Mouse (Mus musculus) limb, embryonic 15.5 days (tissue): ENCODE measurements around the gene Ttc22. TPM values are rescaled to one million over a fixed set of nuclear protein-coding genes. Genes with fewer than 3 reads are reported as not detected.

Experiments
- ATAC-seq: fragments of 200-750 bp; cut with Nextera tagmentation; 2 replicates; pipeline ENCODE4 v1.8.0; 2017; ENCODE audit warnings: low read depth, moderate TSS enrichment; ENCODE audit not compliant: insufficient number of reproducible peaks, low FRiP score, low TSS enrichment
- H3K27ac ChIP-seq: fragments of 300-500 bp; sonication (generic); 2 replicates; pipeline ENCODE4 v1.5.1; 2015; ENCODE audit warnings: moderate library complexity, mild to moderate bottlenecking, inconsistent platforms
- H3K27me3 ChIP-seq: fragments of 300-500 bp; sonication (generic); 2 replicates; pipeline ENCODE4 v1.6.1; 2015; ENCODE audit warnings: inconsistent platforms
- H3K36me3 ChIP-seq: fragments of 300-500 bp; sonication (generic); 2 replicates; pipeline ENCODE4 v1.6.1; 2015; ENCODE audit warnings: inconsistent platforms
- H3K4me1 ChIP-seq: fragments of 300-500 bp; sonication (generic); 2 replicates; pipeline ENCODE4 v1.6.1; 2015; ENCODE audit warnings: inconsistent platforms
- H3K4me2 ChIP-seq: fragments of 300-500 bp; sonication (generic); 2 replicates; pipeline ENCODE4 v1.6.1; 2015; ENCODE audit warnings: mild to moderate bottlenecking, inconsistent platforms
- H3K4me3 ChIP-seq: fragments of 300-500 bp; sonication (generic); 2 replicates; pipeline ENCODE4 v1.5.1; 2015; ENCODE audit warnings: mild to moderate bottlenecking, inconsistent platforms
- H3K9ac ChIP-seq: fragments of 300-500 bp; sonication (generic); 2 replicates; pipeline ENCODE4 v1.6.1; 2015; ENCODE audit warnings: inconsistent platforms
- H3K9me3 ChIP-seq: fragments of 300-500 bp; sonication (generic); 2 replicates; pipeline ENCODE4 v1.6.1; 2016; ENCODE audit warnings: inconsistent platforms
- WGBS: fragments of 180-500 bp; shearing (Covaris S2); methylation state at CpG from one replicate; pipeline ENCODE4 v1.1.7; 2015; 5-methylcytosine and 5-hydroxymethylcytosine counted together
- polyA plus RNA-seq: library from polyadenylated mRNA; unstranded; fragments of >200 nt; fragmentation: Nextera tagmentation; extraction: Ambion mirVana; gene quantifications from 2 replicates; pipeline ENCODE4 v1.2.1, GENCODE M21; 2015

Gene Ttc22
- polyA plus RNA-seq, 1 experiment from 2014 or later = 19.2 TPM

- no peak overlapping the region for H3K4me3 ChIP-seq
- no peak overlapping the region for H3K4me2 ChIP-seq
- no peak overlapping the region for H3K27ac ChIP-seq
- H3K9ac ChIP-seq = no peak overlapping the region
- H3K9me3 ChIP-seq = no peaks in the 10 kb centered on the region
- WGBS = 89% methylated on average over 4 of the region's 4 CpGs
- peaks cover 21% of the 10 kb centered on the region for H3K4me1 ChIP-seq
- ATAC-seq = no peak
- H3K36me3 ChIP-seq = no peaks in the 10 kb centered on the region
- H3K27me3 ChIP-seq = peaks cover 28% of the 10 kb centered on the region
Observed at GRCm38 (mm10) chr4:106618898-106619297, 3.3 kb upstream of the Ttc22 start.

GRCm38 (mm10) chr4:106621428-106621827 is 804 bp upstream of the Ttc22 start:
- ATAC-seq = no peak
- Histone ChIP-seq H3K36me3 (no peaks in the 10 kb centered on the region), H3K27me3 (peaks cover 45% of the 10 kb centered on the region), H3K9me3 (no peaks in the 10 kb centered on the region), H3K4me1 (peaks cover 17% of the 10 kb centered on the region), H3K4me2 (no peak overlapping the region), H3K9ac (no peak overlapping the region), H3K4me3 (no peak overlapping the region), H3K27ac (no peak overlapping the region)
- 59% methylated on average over 3 of the region's 3 CpGs for WGBS

GRCm38 (mm10) chr4:106622712-106623111 is 480 bp downstream of the Ttc22 start:
- no peaks in the 10 kb centered on the region for H3K9me3 ChIP-seq
- peaks cover 11% of the 10 kb centered on the region for H3K4me1 ChIP-seq
- H3K4me2 ChIP-seq = 0 out of 2 replicates have a peak overlapping the region, but pooled peaks have one; percentile 26
- ATAC-seq = no peak
- H3K9ac ChIP-seq = no peak overlapping the region
- no peak overlapping the region for H3K27ac ChIP-seq
- H3K36me3 ChIP-seq = no peaks in the 10 kb centered on the region
- peak overlapping the region; percentile 29 for H3K4me3 ChIP-seq
- WGBS = 24% methylated on average over 28 of the region's 28 CpGs
- H3K27me3 ChIP-seq = peaks cover 45% of the 10 kb centered on the region

DNA sequence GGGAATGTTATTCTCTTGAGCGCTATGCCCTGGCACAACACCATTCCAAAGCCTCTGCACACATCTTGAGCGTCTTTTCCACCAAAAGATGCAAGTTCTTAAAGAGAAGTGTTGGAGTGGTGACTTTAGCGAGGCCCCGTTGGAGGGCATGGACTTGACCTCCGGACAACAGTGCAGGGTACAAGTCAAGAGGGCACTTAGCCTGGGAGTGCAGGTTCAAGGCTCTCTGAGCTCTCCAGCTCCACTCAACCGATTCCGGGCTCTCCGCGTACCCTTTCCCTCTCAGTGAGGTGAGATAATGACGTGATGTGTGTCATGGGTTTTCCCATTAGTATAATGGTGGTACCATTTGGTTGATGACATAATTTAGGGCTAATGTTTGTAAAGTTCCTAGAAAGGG is 2.0 kb downstream of the Ttc22 start:
- H3K27me3 ChIP-seq = peaks cover 45% of the 10 kb centered on the region
- no peak overlapping the region for H3K4me3 ChIP-seq
- H3K9me3 ChIP-seq = no peaks in the 10 kb centered on the region
- H3K4me2 ChIP-seq = no peak overlapping the region
- H3K9ac ChIP-seq = no peak overlapping the region
- no peak for ATAC-seq
- H3K27ac ChIP-seq = no peak overlapping the region
- no peaks in the 10 kb centered on the region for H3K36me3 ChIP-seq
- WGBS = 91% methylated on average over 10 of the region's 10 CpGs
- peaks cover 11% of the 10 kb centered on the region for H3K4me1 ChIP-seq

- peaks cover 28% of the 10 kb centered on the region for H3K27me3 ChIP-seq
- H3K27ac ChIP-seq = no peak overlapping the region
Observed at GRCm38 (mm10) chr4:106627809-106628208, 5.6 kb downstream of the Ttc22 start.

DNA sequence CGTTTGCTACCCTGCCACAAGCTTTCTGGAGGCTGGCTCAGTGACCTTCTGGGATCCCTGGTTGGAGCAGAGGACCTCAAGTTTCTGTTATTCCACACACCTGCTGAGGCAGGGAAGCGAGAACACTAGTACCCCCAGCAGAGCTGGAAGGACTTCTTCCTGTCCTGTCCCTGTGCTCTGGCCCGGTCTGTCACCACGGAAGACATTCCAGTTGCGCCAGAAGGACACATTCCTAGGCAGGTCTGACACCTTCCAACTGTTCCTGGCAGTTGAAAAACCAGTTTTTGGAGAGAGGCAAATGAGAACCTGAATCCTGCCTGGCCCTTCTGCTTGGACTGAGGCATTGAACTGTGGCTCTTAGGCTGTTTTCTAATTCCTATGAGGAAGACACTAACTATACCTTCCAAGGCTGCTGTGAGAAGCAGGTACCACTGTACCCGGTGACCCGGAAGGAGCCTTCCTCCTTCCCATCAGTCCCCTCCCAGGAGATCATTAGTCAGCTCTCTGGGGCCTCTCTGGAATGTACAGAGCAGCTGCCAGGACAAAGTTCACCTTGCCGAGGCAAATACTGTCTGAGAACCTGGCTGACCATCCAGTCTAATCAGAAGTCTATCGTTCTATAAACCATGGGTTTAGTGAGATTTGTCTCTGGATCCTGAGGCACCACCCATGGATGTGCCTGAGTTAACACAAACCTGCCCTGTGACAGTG is 6.6 kb downstream of the Ttc22 start:
- H3K4me3 ChIP-seq = no peak overlapping the region
- peak overlapping the region; percentile 5; the same call in 1 of the 2 replicates for H3K27ac ChIP-seq
- H3K36me3 ChIP-seq = no peaks in the 10 kb centered on the region
- no peak overlapping the region for H3K4me2 ChIP-seq
- H3K27me3 ChIP-seq = peaks cover 18% of the 10 kb centered on the region
- H3K4me1 ChIP-seq = peaks cover 26% of the 10 kb centered on the region
- ATAC-seq = no peak
- H3K9me3 ChIP-seq = no peaks in the 10 kb centered on the region
- H3K9ac ChIP-seq = no peak overlapping the region
- WGBS = 29% methylated on average over 9 of the region's 9 CpGs

More at GRCm38 (mm10) chr4:106627809-106628208, 5.6 kb downstream of the Ttc22 start:
- Histone ChIP-seq H3K4me3 (no peak overlapping the region), H3K36me3 (no peaks in the 10 kb centered on the region), H3K4me2 (no peak overlapping the region), H3K4me1 (peaks cover 17% of the 10 kb centered on the region), H3K9ac (no peak overlapping the region), H3K9me3 (no peaks in the 10 kb centered on the region)
- 70% methylated on average over 5 of the region's 5 CpGs for WGBS
- no peak for ATAC-seq

DNA sequence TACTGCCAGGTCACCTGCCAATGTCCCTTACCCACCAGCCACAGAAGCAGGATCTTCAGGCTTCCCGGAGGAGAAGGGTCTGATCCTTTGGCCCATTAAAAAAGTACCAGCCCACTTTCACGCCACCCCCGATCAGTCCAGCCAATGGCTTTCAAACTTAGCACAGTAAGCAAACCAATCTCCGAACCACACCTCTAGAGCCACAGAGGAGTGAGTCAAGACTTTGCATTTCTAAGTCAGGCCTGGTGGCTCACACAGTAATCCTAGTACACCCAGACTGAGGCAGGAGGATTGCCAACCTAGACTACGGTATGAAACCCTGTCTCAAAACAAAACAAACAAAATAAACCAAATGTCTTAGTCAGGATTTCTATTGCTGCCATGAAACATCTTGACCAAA is 7.1 kb downstream of the Ttc22 start:
- Histone ChIP-seq H3K27ac (peak overlapping the region; percentile 5; the same call in 1 of the 2 replicates), H3K36me3 (no peaks in the 10 kb centered on the region), H3K4me1 (peaks cover 32% of the 10 kb centered on the region), H3K4me2 (no peak overlapping the region), H3K9ac (no peak overlapping the region), H3K9me3 (no peaks in the 10 kb centered on the region), H3K27me3 (peaks cover 12% of the 10 kb centered on the region), H3K4me3 (no peak overlapping the region)
- ATAC-seq = no peak
- WGBS = 63% methylated on average over 5 of the region's 5 CpGs

DNA sequence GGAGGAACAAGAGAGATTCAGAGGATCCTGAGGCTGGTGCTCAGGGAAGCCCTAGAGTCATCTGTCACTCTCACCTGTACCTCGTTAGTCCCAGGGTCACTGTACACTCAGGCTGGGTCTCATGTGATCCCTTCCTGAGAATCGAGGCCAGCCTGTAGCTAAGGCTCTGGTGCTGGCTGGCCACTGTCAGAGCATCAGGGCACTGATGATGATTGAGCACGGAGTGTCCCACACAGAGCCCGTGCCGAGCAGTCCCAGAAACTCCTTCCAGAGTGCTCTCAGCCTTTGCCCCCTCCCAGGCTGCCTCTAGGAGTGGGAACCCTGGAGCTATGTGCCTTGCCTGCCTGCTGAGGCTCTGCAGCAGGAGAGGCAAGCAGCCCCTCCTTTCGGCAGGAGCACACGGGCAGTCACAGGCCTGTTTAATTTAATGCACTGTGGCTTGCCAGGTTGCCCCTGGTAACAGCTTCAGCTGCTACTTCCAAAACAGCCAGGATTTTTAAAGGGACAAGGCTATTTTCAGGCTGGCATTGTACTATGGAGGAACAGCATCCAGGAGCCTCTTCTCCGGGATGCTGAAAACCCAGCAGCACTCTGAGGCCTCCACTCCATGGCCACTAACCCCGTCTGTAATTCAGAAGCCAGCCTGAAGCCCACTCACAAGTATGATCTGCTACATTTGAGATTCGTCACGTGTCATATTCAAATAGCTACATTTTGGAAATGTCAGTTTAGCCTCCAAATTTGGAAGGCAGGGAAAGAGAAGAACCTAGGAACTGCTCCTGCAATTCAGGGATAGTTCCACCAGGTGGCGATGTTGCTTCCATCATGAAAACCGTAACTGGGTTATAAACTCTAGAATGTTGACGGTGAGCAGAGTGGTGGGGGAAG is 8.3 kb downstream of the Ttc22 start:
- H3K27me3 ChIP-seq = peaks cover 1% of the 10 kb centered on the region; the same call in 1 of the 2 replicates
- 15% methylated on average over 14 of the region's 14 CpGs for WGBS
- ATAC-seq = peak; percentile 46; the same call in 1 of the 2 replicates
- H3K9ac ChIP-seq = no peak overlapping the region
- H3K36me3 ChIP-seq = no peaks in the 10 kb centered on the region
- peak overlapping the region; percentile 62 for H3K27ac ChIP-seq
- H3K4me3 ChIP-seq = no peak overlapping the region
- peaks cover 32% of the 10 kb centered on the region for H3K4me1 ChIP-seq
- no peaks in the 10 kb centered on the region for H3K9me3 ChIP-seq
- peak overlapping the region; percentile 6; the same call in 1 of the 2 replicates for H3K4me2 ChIP-seq

GRCm38 (mm10) chr4:106632313-106632712 is 10.1 kb downstream of the Ttc22 start:
- H3K4me1 ChIP-seq = peaks cover 32% of the 10 kb centered on the region
- H3K27ac ChIP-seq = 0 out of 2 replicates have a peak overlapping the region, but pooled peaks have one; percentile 77
- H3K4me2 ChIP-seq = no peak overlapping the region
- 0% methylated on average over 1 of the region's 3 CpGs for WGBS
- H3K36me3 ChIP-seq = no peaks in the 10 kb centered on the region
- H3K27me3 ChIP-seq = peaks cover 4% of the 10 kb centered on the region; the same call in 1 of the 2 replicates
- no peak for ATAC-seq
- H3K4me3 ChIP-seq = no peak overlapping the region
- H3K9ac ChIP-seq = no peak overlapping the region
- no peaks in the 10 kb centered on the region for H3K9me3 ChIP-seq

GRCm38 (mm10) chr4:106633281-106634085 is 11.3 kb downstream of the Ttc22 start:
- H3K9ac ChIP-seq = no peak overlapping the region; the same call in 1 of the 2 replicates
- ATAC-seq = peak; percentile 62; the same call in 1 of the 2 replicates
- peaks cover 4% of the 10 kb centered on the region; the same call in 1 of the 2 replicates for H3K27me3 ChIP-seq
- no peaks in the 10 kb centered on the region for H3K36me3 ChIP-seq
- H3K4me1 ChIP-seq = peaks cover 32% of the 10 kb centered on the region
- H3K4me2 ChIP-seq = 0 out of 2 replicates have a peak overlapping the region, but pooled peaks have one; percentile 8
- H3K4me3 ChIP-seq = no peak overlapping the region
- H3K27ac ChIP-seq = peak overlapping the region; percentile 77
- H3K9me3 ChIP-seq = no peaks in the 10 kb centered on the region
- 18% methylated on average over 8 of the region's 8 CpGs for WGBS

DNA sequence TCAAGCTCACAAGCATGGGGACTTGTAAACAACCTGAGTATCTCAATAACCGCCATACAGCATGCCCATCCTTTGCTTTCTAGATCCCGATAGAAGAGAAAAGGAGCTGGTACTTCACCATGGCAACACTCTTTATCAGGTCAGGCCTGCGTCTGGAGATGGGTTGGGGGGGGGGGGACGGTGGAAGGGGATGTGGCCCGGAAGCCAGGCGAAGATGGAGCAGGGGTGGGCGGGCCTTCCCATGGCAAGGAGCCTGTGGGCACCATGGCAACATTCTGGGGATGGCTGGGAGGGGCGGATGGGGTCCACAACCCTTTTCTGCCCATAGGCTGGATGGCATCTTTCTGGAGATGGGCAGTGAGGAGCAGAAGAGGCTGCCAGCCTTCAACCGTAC is 11.9 kb downstream of the Ttc22 start:
- Histone ChIP-seq H3K9ac (no peak overlapping the region), H3K4me2 (no peak overlapping the region)

More for the DNA sequence above, 11.9 kb downstream of the Ttc22 start:
- no peaks in the 10 kb centered on the region for H3K36me3 ChIP-seq
- ATAC-seq = no peak
- peaks cover 4% of the 10 kb centered on the region; the same call in 1 of the 2 replicates for H3K27me3 ChIP-seq
- no peaks in the 10 kb centered on the region for H3K9me3 ChIP-seq
- no peak overlapping the region for H3K4me3 ChIP-seq
- peaks cover 32% of the 10 kb centered on the region for H3K4me1 ChIP-seq
- 45% methylated on average over 9 of the region's 9 CpGs for WGBS
- H3K27ac ChIP-seq = peak overlapping the region; percentile 77
